Mouse (Mus musculus): Measurements from ENCODE around the gene Tsga10ip. TPM values are rescaled to one million over a fixed set of nuclear protein-coding genes. Genes with fewer than 3 reads are reported as not detected.
"Not testable (repeated sequence)": the region's sequence is repeated elsewhere in the genome, so short reads cannot be mapped to it uniquely, and the experiment has no call there.

The Tsga10ip gene
- total and polyA plus RNA-seq, 2 experiments from 2014 or later: 0.08 to 0.43 TPM

- no peak for DNase-seq
- Histone ChIP-seq H3K4me1 (ENCODE audit: insufficient read depth) (peaks cover 4% of the 10 kb centered on the region; the same call in 1 of the 2 replicates), H3K27me3 (ENCODE audit: insufficient read depth, low read length) (no peaks in the 10 kb centered on the region), H3K4me2 (ENCODE audit: low read depth) (peak overlapping the region; percentile 47), H3K4me3 (ENCODE audit: low read depth, low read length) (peak overlapping the region; percentile 31), H3K27ac (ENCODE audit: low read depth, low read length) (peak overlapping the region; percentile 41; the same call in 1 of the 2 replicates), H3K9me3 (ENCODE audit: low read length) (no peaks in the 10 kb centered on the region), H3K9ac (peak overlapping the region; percentile 22; the same call in 1 of the 2 replicates), H3K36me3 (ENCODE audit: insufficient read depth) (no peaks in the 10 kb centered on the region)
- no peak for ATAC-seq
- TF ChIP-seq CTCF (IDR thresholded peaks at IDR 0.05; ENCODE audit: low read depth): no peak
- WGBS: 29% methylated on average over 7 of the region's 7 CpGs
Observed at GRCm38 (mm10) chr19:5405924-5406323, 3.6 kb upstream of the Tsga10ip start.

DNA sequence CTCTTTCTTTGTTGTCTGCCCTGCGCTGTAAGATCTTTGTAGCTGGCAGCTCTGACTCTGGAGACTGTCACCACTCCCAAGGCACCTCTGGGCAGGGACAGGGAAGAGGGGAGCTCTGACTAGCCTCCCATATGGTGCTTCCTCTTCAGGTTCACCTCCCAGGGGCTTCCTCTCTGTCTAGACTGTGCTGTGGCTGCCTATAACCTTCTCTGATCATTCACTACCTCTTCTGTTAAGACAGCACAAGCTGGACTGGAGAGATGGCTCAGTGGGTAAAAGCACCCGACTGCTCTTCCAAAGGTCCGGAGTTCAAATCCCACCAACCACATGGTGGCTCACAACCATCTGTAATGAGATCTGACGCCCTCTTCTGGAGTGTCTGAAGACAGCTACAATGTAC lies 1.3 kb downstream of the Tsga10ip start:
- not testable (repeated sequence) for H3K9ac ChIP-seq; H3K4me2 ChIP-seq (ENCODE audit: low read depth); H3K4me1 ChIP-seq (ENCODE audit: insufficient read depth); H3K36me3 ChIP-seq (ENCODE audit: insufficient read depth); H3K9me3 ChIP-seq (ENCODE audit: low read length); H3K27me3 ChIP-seq (ENCODE audit: insufficient read depth, low read length); H3K27ac ChIP-seq (ENCODE audit: low read depth, low read length); DNase-seq; H3K4me3 ChIP-seq (ENCODE audit: low read depth, low read length); ATAC-seq
- WGBS: 69% methylated on average over 4 of the region's 4 CpGs

DNA sequence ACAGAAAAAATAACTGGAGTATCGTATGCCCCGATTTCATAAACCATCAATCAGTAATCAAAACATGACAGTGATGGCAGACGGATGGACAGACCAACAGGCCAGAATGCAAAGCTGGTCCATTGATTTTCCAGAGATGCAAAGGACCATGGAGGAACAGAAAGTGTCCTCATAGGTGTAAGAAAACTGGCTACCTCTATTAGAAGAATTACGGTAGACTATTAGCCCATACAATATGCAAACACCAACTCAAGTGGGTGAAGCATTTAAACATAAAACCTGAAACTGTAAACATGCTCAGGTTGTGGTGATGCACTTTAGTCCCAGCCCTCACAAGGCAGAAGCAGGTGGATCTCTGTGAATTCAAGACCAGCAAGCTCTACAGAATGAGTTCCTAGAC lies 7.0 kb downstream of the Tsga10ip start:
- Histone ChIP-seq H3K4me3 (ENCODE audit: low read depth, low read length) (no peak overlapping the region), H3K27ac (ENCODE audit: low read depth, low read length) (no peak overlapping the region), H3K9me3 (ENCODE audit: low read length) (no peaks in the 10 kb centered on the region), H3K9ac (no peak overlapping the region), H3K4me2 (ENCODE audit: low read depth) (no peak overlapping the region), H3K36me3 (ENCODE audit: insufficient read depth) (no peaks in the 10 kb centered on the region), H3K27me3 (ENCODE audit: insufficient read depth, low read length) (no peaks in the 10 kb centered on the region), H3K4me1 (ENCODE audit: insufficient read depth) (no peaks in the 10 kb centered on the region)
- ATAC-seq (no peak), DNase-seq (no peak)
- no peak for TF ChIP-seq CTCF (IDR thresholded peaks at IDR 0.05; ENCODE audit: low read depth)
- 74% methylated on average over 4 of the region's 4 CpGs for WGBS

DNA sequence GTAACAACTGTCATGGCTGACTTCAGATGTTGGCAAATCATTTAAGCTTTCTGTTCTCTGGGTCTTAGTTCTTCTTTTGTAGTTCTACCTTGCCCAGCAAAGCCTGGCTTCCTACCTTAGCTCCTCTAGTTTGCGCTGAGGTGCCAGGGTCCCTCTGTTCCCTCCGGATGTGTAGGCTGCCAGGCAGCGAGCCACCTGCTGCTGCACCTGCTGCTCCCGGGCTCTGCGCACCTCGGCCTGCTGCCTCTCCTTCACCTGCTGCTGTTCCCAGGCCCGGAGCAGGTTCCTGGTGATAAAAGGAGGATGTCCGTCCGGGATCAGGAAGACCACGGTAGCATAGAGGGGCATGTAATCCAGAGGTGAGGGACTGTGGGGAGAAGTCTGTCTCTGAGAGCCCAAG lies 8.2 kb downstream of the Tsga10ip start:
- Histone ChIP-seq H3K4me3 (ENCODE audit: low read depth, low read length) (no peak overlapping the region), H3K36me3 (ENCODE audit: insufficient read depth) (no peaks in the 10 kb centered on the region), H3K9ac (no peak overlapping the region), H3K27me3 (ENCODE audit: insufficient read depth, low read length) (no peaks in the 10 kb centered on the region), H3K27ac (ENCODE audit: low read depth, low read length) (no peak overlapping the region), H3K4me1 (ENCODE audit: insufficient read depth) (peaks cover 9% of the 10 kb centered on the region), H3K4me2 (ENCODE audit: low read depth) (no peak overlapping the region), H3K9me3 (ENCODE audit: low read length) (no peaks in the 10 kb centered on the region)
- 61% methylated on average over 10 of the region's 10 CpGs for WGBS
- DNase-seq (no peak), ATAC-seq (no peak)
- TF ChIP-seq CTCF (IDR thresholded peaks at IDR 0.05; ENCODE audit: low read depth): no peak

- Histone ChIP-seq H3K4me3 (ENCODE audit: low read depth, low read length) (no peak overlapping the region), H3K36me3 (ENCODE audit: insufficient read depth) (no peaks in the 10 kb centered on the region), H3K4me1 (ENCODE audit: insufficient read depth) (peaks cover 10% of the 10 kb centered on the region), H3K4me2 (ENCODE audit: low read depth) (no peak overlapping the region), H3K27ac (ENCODE audit: low read depth, low read length) (no peak overlapping the region), H3K27me3 (ENCODE audit: insufficient read depth, low read length) (no peaks in the 10 kb centered on the region), H3K9me3 (ENCODE audit: low read length) (no peaks in the 10 kb centered on the region), H3K9ac (no peak overlapping the region)
- DNase-seq: no peak
- 24% methylated on average over 4 of the region's 4 CpGs for WGBS
- no peak for ATAC-seq
- no peak for TF ChIP-seq CTCF (IDR thresholded peaks at IDR 0.05; ENCODE audit: low read depth)
Observed at GRCm38 (mm10) chr19:5392892-5393291, 9.4 kb downstream of the Tsga10ip start.

GRCm38 (mm10) chr19:5390416-5390815 lies 11.9 kb downstream of the Tsga10ip start:
- 0 out of 2 replicates have a peak, but pooled peaks cover 4% of the 10 kb centered on the region for H3K36me3 ChIP-seq (ENCODE audit: insufficient read depth)
- no peaks in the 10 kb centered on the region for H3K27me3 ChIP-seq (ENCODE audit: insufficient read depth, low read length)
- no peak overlapping the region for H3K4me2 ChIP-seq (ENCODE audit: low read depth)
- ATAC-seq (no peak), DNase-seq (no peak)
- 88% methylated on average over 8 of the region's 8 CpGs for WGBS
- peaks cover 19% of the 10 kb centered on the region for H3K4me1 ChIP-seq (ENCODE audit: insufficient read depth)
- H3K27ac ChIP-seq (ENCODE audit: low read depth, low read length): no peak overlapping the region
- no peak overlapping the region for H3K4me3 ChIP-seq (ENCODE audit: low read depth, low read length)
- no peaks in the 10 kb centered on the region for H3K9me3 ChIP-seq (ENCODE audit: low read length)
- no peak for TF ChIP-seq CTCF (IDR thresholded peaks at IDR 0.05; ENCODE audit: low read depth)
- H3K9ac ChIP-seq: no peak overlapping the region

DNA sequence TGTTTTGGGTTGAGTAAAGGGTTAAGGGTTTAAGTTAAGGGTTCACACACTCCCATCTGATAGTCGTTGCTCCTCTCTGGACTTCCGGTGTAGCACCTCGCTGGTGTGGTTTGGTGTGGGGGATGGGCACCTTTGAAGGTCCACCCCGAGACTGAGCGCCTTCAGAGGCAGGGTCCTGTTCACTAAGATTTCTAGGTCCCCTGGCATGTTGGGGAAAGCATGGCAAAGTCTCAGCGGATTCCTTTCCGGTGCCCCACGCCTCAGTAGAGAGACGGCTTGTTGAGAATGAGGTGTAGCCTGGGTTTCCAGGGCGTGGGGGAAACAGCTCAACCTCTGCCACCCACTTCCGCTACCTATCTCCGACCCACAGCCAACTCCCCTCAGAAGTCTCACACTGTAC lies 12.7 kb downstream of the Tsga10ip start:
- WGBS: 63% methylated on average over 12 of the region's 12 CpGs
- no peaks in the 10 kb centered on the region for H3K9me3 ChIP-seq (ENCODE audit: low read length)
- no peak for TF ChIP-seq CTCF (IDR thresholded peaks at IDR 0.05; ENCODE audit: low read depth)
- no peak overlapping the region for H3K27ac ChIP-seq (ENCODE audit: low read depth, low read length)
- DNase-seq (no peak), ATAC-seq (no peak)
- H3K4me2 ChIP-seq (ENCODE audit: low read depth): peak overlapping the region; percentile 81
- H3K4me1 ChIP-seq (ENCODE audit: insufficient read depth): peaks cover 19% of the 10 kb centered on the region
- 0 out of 2 replicates have a peak, but pooled peaks cover 7% of the 10 kb centered on the region for H3K36me3 ChIP-seq (ENCODE audit: insufficient read depth)
- H3K4me3 ChIP-seq (ENCODE audit: low read depth, low read length): peak overlapping the region; percentile 99; the same call in 1 of the 2 replicates
- H3K27me3 ChIP-seq (ENCODE audit: insufficient read depth, low read length): no peaks in the 10 kb centered on the region
- H3K9ac ChIP-seq: no peak overlapping the region
